Mouse (Mus musculus) heart, adult 10 weeks (tissue): ENCODE measurements around the gene Foxa1. TPM values are rescaled to one million over a fixed set of nuclear protein-coding genes. Genes with fewer than 3 reads are reported as not detected.

Experiments used
- polyA plus RNA-seq: library from polyadenylated mRNA; stranded (reverse); fragments of 350-450 nt; fragmentation: Illumina TruSeq; extraction: RNeasy Lipid Tissue Mini Kit (QIAGEN cat#74804); gene quantifications from one replicate; pipeline ENCODE4 v1.2.3, GENCODE M21; 2014; ENCODE audit warnings: low read depth, low replicate concordance

The Foxa1 gene
- not detected for polyA plus RNA-seq

DNA sequence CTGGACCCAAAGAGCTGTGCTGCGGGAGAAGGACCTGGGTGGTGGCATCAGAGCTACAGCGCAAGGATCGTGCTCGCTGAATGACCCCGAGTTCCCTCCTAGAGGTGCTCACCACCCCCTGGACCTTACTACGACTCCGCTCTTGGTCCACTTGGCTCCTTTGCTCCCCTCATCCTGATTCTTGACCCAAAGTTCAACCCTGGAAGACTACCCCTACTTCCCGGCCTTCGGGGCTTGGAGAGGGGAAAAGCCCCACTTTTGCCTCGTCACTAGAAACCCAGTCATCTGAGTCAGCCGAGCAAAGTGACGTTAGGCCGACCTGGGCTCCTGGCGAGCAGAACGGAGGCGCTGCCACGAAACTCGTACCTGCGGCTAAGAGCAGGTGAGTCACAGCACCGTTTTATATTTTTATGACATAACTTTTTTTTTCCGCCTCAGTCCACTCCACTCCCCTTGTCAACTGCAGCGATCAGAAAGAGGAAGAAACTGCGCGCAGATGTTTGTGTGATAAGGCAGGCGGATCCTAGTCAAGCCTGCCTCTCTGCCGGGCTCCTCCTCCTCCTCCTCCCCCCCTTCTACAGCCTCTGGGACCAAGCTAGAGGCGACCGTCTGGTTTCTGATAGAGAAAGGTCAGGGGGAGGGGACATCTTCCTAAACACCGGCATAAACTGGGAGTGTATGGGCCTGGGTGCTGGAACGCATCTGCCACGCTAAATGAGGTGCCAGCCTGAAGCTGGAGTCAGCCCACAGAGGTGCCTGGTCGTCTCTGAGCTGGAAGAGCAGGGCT lies at the start of gene Foxa1:
Gene Foxa1 (minus strand): TSS at position 502 of the 787 bp plus-strand sequence.

GRCm38 (mm10) chr12:57563909-57564308 lies 17.2 kb upstream of the Foxa1 start, which contains the start of gene Ttc6:
Gene Ttc6 (plus strand): TSS chr12:57564113.

Other genes with a start within 250 kb of the Foxa1 start
- gene Ttc6, start 17.2 kb upstream of the Foxa1 start, polyA plus RNA-seq: not detected